Mouse (Mus musculus): ENCODE data around the gene Adgrl1. TPM values are rescaled to one million over a fixed set of nuclear protein-coding genes. Genes with fewer than 3 reads are reported as not detected.

Gene Adgrl1
- total and polyA plus RNA-seq, 3 experiments: 21.7 to 35.3 TPM; not detected in 1

GRCm38 (mm10) chr8:83990170-83990569, 90.3 kb downstream of the Adgrl1 start:
- no peak for DNase-seq (ENCODE audit: low read depth, low spot score)
- Histone ChIP-seq H3K27ac (ENCODE audit: control insufficient read depth, low read depth, low read length) (no peak overlapping the region), H3K79me2 (ENCODE audit: control insufficient read depth, insufficient read depth, low read length, poor library complexity) (no peaks in the 10 kb centered on the region), H3K27me3 (ENCODE audit: control insufficient read depth in 1 of 2, insufficient read depth in 2 of 2, low read length in 2 of 2) (no peaks in the 10 kb centered on the region), H3K36me3 (ENCODE audit: control insufficient read depth in 1 of 2, insufficient read depth in 2 of 2, low read length in 2 of 2) (peaks cover 2 to 10% of the 10 kb centered on the region in 2 experiments), H3K9ac (ENCODE audit: control insufficient read depth, low read depth, low read length, poor library complexity, severe bottlenecking) (no peak overlapping the region), H3K4me1 (ENCODE audit: control insufficient read depth in 1 of 2, insufficient read depth in 2 of 2, low read length in 2 of 2) (peaks cover 6 to 12% of the 10 kb centered on the region in 2 experiments), H3K9me3 (replicated peaks; ENCODE audit: insufficient read depth, low read length) (no peaks in the 10 kb centered on the region), H3K4me3 (ENCODE audit: control insufficient read depth in 1 of 2, insufficient read depth in 1 of 2, low read depth in 2 of 2, low read length in 2 of 2) (no peak overlapping the region)
- TF ChIP-seq ELF1 (IDR thresholded peaks at IDR 0.05; ENCODE audit: low read depth, low read length) (no peak), RAD21 (IDR thresholded peaks at IDR 0.05; ENCODE audit: low read depth, low read length) (no peak), KAT2A (conservative IDR thresholded peaks at IDR 0.05; ENCODE audit: low read depth, low read length) (no peak), SIN3A (IDR thresholded peaks at IDR 0.05; ENCODE audit: low read length) (no peak), E2F4 (IDR thresholded peaks at IDR 0.05; ENCODE audit: borderline replicate concordance, low read depth, low read length) (no peak)

Other genes starting within 250 kb of the Adgrl1 start
- gene Gipc1, start 247.4 kb upstream of the Adgrl1 start, total RNA-seq (2012; rRNA removed): 34.3 and 38.6 TPM in 2 replicates
- gene Gipc1, start 247.4 kb upstream of the Adgrl1 start, polyA plus RNA-seq (2012; ENCODE audit: insufficient read depth in 1 of 2, insufficient read length in 2 of 2, low read depth in 1 of 2, low replicate concordance in 2 of 2, missing spikeins in 1 of 2): 10 to 100 TPM in 1 of 2 experiments, not detected in 1; 70.7 TPM
- gene Ptger1, start 233.4 kb upstream of the Adgrl1 start, total RNA-seq (2012; rRNA removed): 2.6 and 4.0 TPM in 2 replicates
- 1 to 10 TPM in 1 of 2 experiments, not detected in 1; 3.1 TPM for gene Ptger1, start 233.4 kb upstream of the Adgrl1 start, polyA plus RNA-seq (2012; ENCODE audit: insufficient read depth in 1 of 2, insufficient read length in 2 of 2, low read depth in 1 of 2, low replicate concordance in 2 of 2, missing spikeins in 1 of 2)
- gene Pkn1, start 200.9 kb upstream of the Adgrl1 start, total RNA-seq (2012; rRNA removed): 33.5 and 37.8 TPM in 2 replicates
- 10 to 100 TPM; 41.2 to 73.2 TPM for gene Pkn1, start 200.9 kb upstream of the Adgrl1 start, polyA plus RNA-seq (2012; ENCODE audit: insufficient read depth in 1 of 2, insufficient read length in 2 of 2, low read depth in 1 of 2, low replicate concordance in 2 of 2, missing spikeins in 1 of 2)
- gene Ddx39, start 184.9 kb upstream of the Adgrl1 start, total RNA-seq (2012; rRNA removed): 279 and 361 TPM in 2 replicates
- gene Ddx39, start 184.9 kb upstream of the Adgrl1 start, polyA plus RNA-seq (2012; ENCODE audit: insufficient read depth in 1 of 2, insufficient read length in 2 of 2, low read depth in 1 of 2, low replicate concordance in 2 of 2, missing spikeins in 1 of 2): 100 to 1,000 TPM; 272 to 304 TPM
- 16.1 and 18.5 TPM in 2 replicates for gene Adgre5, start 158.8 kb upstream of the Adgrl1 start, total RNA-seq (2012; rRNA removed)
- gene Adgre5, start 158.8 kb upstream of the Adgrl1 start, polyA plus RNA-seq (2012; ENCODE audit: insufficient read depth in 1 of 2, insufficient read length in 2 of 2, low read depth in 1 of 2, low replicate concordance in 2 of 2, missing spikeins in 1 of 2): 10 to 100 TPM in 1 of 2 experiments, not detected in 1; 21.4 TPM
- gene Gm10644, start 55.1 kb downstream of the Adgrl1 start, total RNA-seq (2012; rRNA removed): 0.29 and 0.35 TPM in 2 replicates
- under 1 TPM in 1 of 2 experiments, not detected in 1; 0.49 TPM for gene Gm10644, start 55.1 kb downstream of the Adgrl1 start, polyA plus RNA-seq (2012; ENCODE audit: insufficient read depth in 1 of 2, insufficient read length in 2 of 2, low read depth in 1 of 2, low replicate concordance in 2 of 2, missing spikeins in 1 of 2)
- 84.3 and 90.4 TPM in 2 replicates for gene Asf1b, start 55.4 kb downstream of the Adgrl1 start, total RNA-seq (2012; rRNA removed)
- gene Asf1b, start 55.4 kb downstream of the Adgrl1 start, polyA plus RNA-seq (2012; ENCODE audit: insufficient read depth in 1 of 2, insufficient read length in 2 of 2, low read depth in 1 of 2, low replicate concordance in 2 of 2, missing spikeins in 1 of 2): 100 to 1,000 TPM; 113 to 137 TPM
- gene Prkaca, start 72.9 kb downstream of the Adgrl1 start, total RNA-seq (2012; rRNA removed): 23.8 and 24.7 TPM in 2 replicates
- gene Prkaca, start 72.9 kb downstream of the Adgrl1 start, polyA plus RNA-seq (2012; ENCODE audit: insufficient read depth in 1 of 2, insufficient read length in 2 of 2, low read depth in 1 of 2, low replicate concordance in 2 of 2, missing spikeins in 1 of 2): 10 to 100 TPM in 1 of 2 experiments, not detected in 1; 74.9 TPM
- gene Samd1, start 97.6 kb downstream of the Adgrl1 start, total RNA-seq (2012; rRNA removed): 96.7 and 111 TPM in 2 replicates
- 100 to 1,000 TPM in 1 of 2 experiments, not detected in 1; 121 TPM for gene Samd1, start 97.6 kb downstream of the Adgrl1 start, polyA plus RNA-seq (2012; ENCODE audit: insufficient read depth in 1 of 2, insufficient read length in 2 of 2, low read depth in 1 of 2, low replicate concordance in 2 of 2, missing spikeins in 1 of 2)
- gene 1700067K01Rik, start 101.4 kb downstream of the Adgrl1 start, total RNA-seq (2012; rRNA removed): 0.39 and 0.69 TPM in 2 replicates
- under 1 TPM in 1 of 2 experiments, not detected in 1; 0.53 TPM for gene 1700067K01Rik, start 101.4 kb downstream of the Adgrl1 start, polyA plus RNA-seq (2012; ENCODE audit: insufficient read depth in 1 of 2, insufficient read length in 2 of 2, low read depth in 1 of 2, low replicate concordance in 2 of 2, missing spikeins in 1 of 2)
- gene 2210011C24Rik, start 112.1 kb downstream of the Adgrl1 start, total RNA-seq (2012; rRNA removed): not detected in 2 replicates
- gene 2210011C24Rik, start 112.1 kb downstream of the Adgrl1 start, polyA plus RNA-seq (2012; ENCODE audit: insufficient read depth in 1 of 2, insufficient read length in 2 of 2, low read depth in 1 of 2, low replicate concordance in 2 of 2, missing spikeins in 1 of 2): not detected
- gene Palm3, start 121.4 kb downstream of the Adgrl1 start, total RNA-seq (2012; rRNA removed): 0.65 and 0.92 TPM in 2 replicates
- gene Palm3, start 121.4 kb downstream of the Adgrl1 start, polyA plus RNA-seq (2012; ENCODE audit: insufficient read depth in 1 of 2, insufficient read length in 2 of 2, low read depth in 1 of 2, low replicate concordance in 2 of 2, missing spikeins in 1 of 2): 1 to 10 TPM in 1 of 2 experiments, not detected in 1; 3.6 TPM
- gene Il27ra, start 142.5 kb downstream of the Adgrl1 start, total RNA-seq (2012; rRNA removed): 32.4 and 38.5 TPM in 2 replicates
- 10 to 100 TPM in 1 of 2 experiments, not detected in 1; 31.8 TPM for gene Il27ra, start 142.5 kb downstream of the Adgrl1 start, polyA plus RNA-seq (2012; ENCODE audit: insufficient read depth in 1 of 2, insufficient read length in 2 of 2, low read depth in 1 of 2, low replicate concordance in 2 of 2, missing spikeins in 1 of 2)
- not detected in 2 replicates for gene Rln3, start 144.9 kb downstream of the Adgrl1 start, total RNA-seq (2012; rRNA removed)
- gene Rln3, start 144.9 kb downstream of the Adgrl1 start, polyA plus RNA-seq (2012; ENCODE audit: insufficient read depth in 1 of 2, insufficient read length in 2 of 2, low read depth in 1 of 2, low replicate concordance in 2 of 2, missing spikeins in 1 of 2): not detected
- 0.23 and 0.26 TPM in 2 replicates for gene Gm10643, start 165.0 kb downstream of the Adgrl1 start, total RNA-seq (2012; rRNA removed)
- under 1 TPM in 1 of 2 experiments, not detected in 1; 0.28 TPM for gene Gm10643, start 165.0 kb downstream of the Adgrl1 start, polyA plus RNA-seq (2012; ENCODE audit: insufficient read depth in 1 of 2, insufficient read length in 2 of 2, low read depth in 1 of 2, low replicate concordance in 2 of 2, missing spikeins in 1 of 2)
- gene Rfx1, start 166.7 kb downstream of the Adgrl1 start, total RNA-seq (2012; rRNA removed): 3.9 and 4.7 TPM in 2 replicates
- gene Rfx1, start 166.7 kb downstream of the Adgrl1 start, polyA plus RNA-seq (2012; ENCODE audit: insufficient read depth in 1 of 2, insufficient read length in 2 of 2, low read depth in 1 of 2, low replicate concordance in 2 of 2, missing spikeins in 1 of 2): 10 to 100 TPM in 1 of 2 experiments, not detected in 1; 10.4 TPM
- gene Dcaf15, start 204.7 kb downstream of the Adgrl1 start, total RNA-seq (2012; rRNA removed): 34.4 and 37.0 TPM in 2 replicates
- 10 to 100 TPM in 1 of 2 experiments, not detected in 1; 56.1 TPM for gene Dcaf15, start 204.7 kb downstream of the Adgrl1 start, polyA plus RNA-seq (2012; ENCODE audit: insufficient read depth in 1 of 2, insufficient read length in 2 of 2, low read depth in 1 of 2, low replicate concordance in 2 of 2, missing spikeins in 1 of 2)
- 0.04 and 0.07 TPM in 2 replicates for gene Podnl1, start 225.9 kb downstream of the Adgrl1 start, total RNA-seq (2012; rRNA removed)
- gene Podnl1, start 225.9 kb downstream of the Adgrl1 start, polyA plus RNA-seq (2012; ENCODE audit: insufficient read depth in 1 of 2, insufficient read length in 2 of 2, low read depth in 1 of 2, low replicate concordance in 2 of 2, missing spikeins in 1 of 2): under 1 TPM in 1 of 2 experiments, not detected in 1; 0.08 TPM
- gene Cc2d1a, start 247.8 kb downstream of the Adgrl1 start, total RNA-seq (2012; rRNA removed): 7.3 and 9.1 TPM in 2 replicates
- 10 to 100 TPM in 1 of 2 experiments, not detected in 1; 18.7 TPM for gene Cc2d1a, start 247.8 kb downstream of the Adgrl1 start, polyA plus RNA-seq (2012; ENCODE audit: insufficient read depth in 1 of 2, insufficient read length in 2 of 2, low read depth in 1 of 2, low replicate concordance in 2 of 2, missing spikeins in 1 of 2)
- gene 4930432K21Rik, start 247.9 kb downstream of the Adgrl1 start, total RNA-seq (2012; rRNA removed): 1.3 and 2.2 TPM in 2 replicates
- 1 to 10 TPM in 1 of 2 experiments, not detected in 1; 3.0 TPM for gene 4930432K21Rik, start 247.9 kb downstream of the Adgrl1 start, polyA plus RNA-seq (2012; ENCODE audit: insufficient read depth in 1 of 2, insufficient read length in 2 of 2, low read depth in 1 of 2, low replicate concordance in 2 of 2, missing spikeins in 1 of 2)

Data from MEL (cell line).